Mouse (Mus musculus) neural tube, embryonic 12.5 days (tissue): ENCODE measurements around the gene Snx29. TPM values are rescaled to one million over a fixed set of nuclear protein-coding genes. Genes with fewer than 3 reads are reported as not detected.

ENCODE experiments used
- ATAC-seq: fragments of 200-750 bp; cut with Nextera tagmentation; 2 replicates; pipeline ENCODE4 v1.8.0; 2017; ENCODE audit warnings: low read depth, mild to moderate bottlenecking, moderate TSS enrichment, moderate library complexity; ENCODE audit not compliant: low FRiP score
- H3K27ac ChIP-seq: fragments of 300-500 bp; sonication (generic); 2 replicates; pipeline ENCODE4 v1.5.1; 2016
- H3K27me3 ChIP-seq: fragments of 300-500 bp; sonication (generic); replicated peaks from 2 replicates; pipeline ENCODE4 v1.6.1; 2016; ENCODE audit warnings: mild to moderate bottlenecking
- H3K36me3 ChIP-seq: fragments of 300-500 bp; sonication (generic); 2 replicates; pipeline ENCODE4 v1.6.1; 2016; ENCODE audit warnings: mild to moderate bottlenecking
- H3K4me1 ChIP-seq: fragments of 300-500 bp; sonication (generic); 2 replicates; pipeline ENCODE4 v1.6.1; 2016
- H3K4me2 ChIP-seq: fragments of 300-500 bp; sonication (generic); replicated peaks from 2 replicates; pipeline ENCODE4 v1.6.1; 2016; ENCODE audit warnings: mild to moderate bottlenecking
- H3K4me3 ChIP-seq: fragments of 300-500 bp; sonication (generic); 2 replicates; pipeline ENCODE4 v1.5.1; 2016
- H3K9ac ChIP-seq: fragments of 300-500 bp; sonication (generic); 2 replicates; pipeline ENCODE4 v1.6.1; 2016; ENCODE audit warnings: mild to moderate bottlenecking
- H3K9me3 ChIP-seq: fragments of 300-500 bp; sonication (generic); 2 replicates; pipeline ENCODE4 v1.6.1; 2016; ENCODE audit warnings: mild to moderate bottlenecking
- WGBS: fragments of 180-500 bp; shearing (Covaris S2); methylation state at CpG from one replicate; pipeline ENCODE4 v1.1.7; 2016; 5-methylcytosine and 5-hydroxymethylcytosine counted together
- polyA plus RNA-seq: library from polyadenylated mRNA; unstranded; fragments of >200 nt; fragmentation: Nextera tagmentation; extraction: Ambion mirVana; gene quantifications from 2 replicates; pipeline ENCODE4 v1.2.1, GENCODE M21; 2016

The Snx29 gene
- polyA plus RNA-seq, 1 experiment from 2014 or later, result 18.1 TPM

DNA sequence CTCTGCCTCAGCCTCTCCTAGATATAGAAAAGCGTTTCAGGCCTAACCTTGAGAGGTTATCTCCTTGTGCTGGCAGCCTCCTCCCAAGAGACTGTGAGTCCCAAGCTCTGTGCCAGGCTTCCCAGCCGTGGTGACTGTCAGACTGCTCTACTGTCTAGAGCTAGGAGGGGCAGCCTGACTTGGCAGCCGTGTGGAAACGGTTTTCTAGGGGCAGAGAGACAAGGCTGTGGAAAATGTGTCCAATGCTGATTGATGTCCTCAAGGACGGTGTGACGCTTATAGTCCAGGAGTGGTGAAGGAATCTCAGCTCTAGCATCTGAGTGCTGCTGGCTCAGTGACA, 348.2 kb downstream of the Snx29 start:
- 71% methylated on average over 6 of the region's 6 CpGs for WGBS

DNA sequence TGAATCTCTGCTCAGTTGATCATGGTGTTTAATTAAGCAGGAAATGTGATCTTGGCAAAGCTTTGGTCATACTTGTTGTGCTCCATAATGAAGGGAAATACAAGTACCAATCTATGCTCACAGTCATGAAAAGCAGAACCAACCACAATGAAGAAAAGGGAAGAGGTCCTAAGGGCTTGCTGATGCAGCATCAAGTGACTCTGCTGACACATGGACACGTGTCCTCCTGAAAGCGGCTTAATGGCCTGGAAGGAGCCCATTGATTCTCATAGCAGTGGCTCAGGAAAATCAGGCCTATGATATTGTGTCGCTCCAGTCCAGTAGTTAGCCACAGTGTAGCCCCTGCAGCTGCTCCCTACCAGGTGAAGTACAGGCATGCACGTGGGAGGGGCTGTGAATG, 353.3 kb downstream of the Snx29 start:
- Histone ChIP-seq H3K9me3 (no peaks in the 10 kb centered on the region), H3K27me3 (no peaks in the 10 kb centered on the region), H3K4me3 (no peak overlapping the region), H3K4me2 (no peak overlapping the region), H3K36me3 (no peaks in the 10 kb centered on the region), H3K4me1 (no peaks in the 10 kb centered on the region), H3K27ac (no peak overlapping the region), H3K9ac (no peak overlapping the region)
- 50% methylated on average over 4 of the region's 4 CpGs for WGBS
- no peak for ATAC-seq

More for the DNA sequence above, 348.2 kb downstream of the Snx29 start:
- Histone ChIP-seq H3K27ac (no peak overlapping the region), H3K36me3 (no peaks in the 10 kb centered on the region), H3K4me1 (peaks cover 11% of the 10 kb centered on the region), H3K9ac (no peak overlapping the region), H3K4me2 (no peak overlapping the region), H3K9me3 (no peaks in the 10 kb centered on the region), H3K27me3 (no peaks in the 10 kb centered on the region), H3K4me3 (no peak overlapping the region)
- ATAC-seq, result no peak

GRCm38 (mm10) chr16:11685264-11685663, 362.6 kb downstream of the Snx29 start:
- ATAC-seq, result no peak
- Histone ChIP-seq H3K27ac (no peak overlapping the region), H3K4me1 (0 out of 2 replicates have a peak, but pooled peaks cover 3% of the 10 kb centered on the region), H3K4me2 (no peak overlapping the region), H3K27me3 (no peaks in the 10 kb centered on the region), H3K4me3 (no peak overlapping the region), H3K36me3 (no peaks in the 10 kb centered on the region), H3K9ac (no peak overlapping the region), H3K9me3 (no peaks in the 10 kb centered on the region)
- WGBS, result 91% methylated on average over 9 of the region's 9 CpGs

DNA sequence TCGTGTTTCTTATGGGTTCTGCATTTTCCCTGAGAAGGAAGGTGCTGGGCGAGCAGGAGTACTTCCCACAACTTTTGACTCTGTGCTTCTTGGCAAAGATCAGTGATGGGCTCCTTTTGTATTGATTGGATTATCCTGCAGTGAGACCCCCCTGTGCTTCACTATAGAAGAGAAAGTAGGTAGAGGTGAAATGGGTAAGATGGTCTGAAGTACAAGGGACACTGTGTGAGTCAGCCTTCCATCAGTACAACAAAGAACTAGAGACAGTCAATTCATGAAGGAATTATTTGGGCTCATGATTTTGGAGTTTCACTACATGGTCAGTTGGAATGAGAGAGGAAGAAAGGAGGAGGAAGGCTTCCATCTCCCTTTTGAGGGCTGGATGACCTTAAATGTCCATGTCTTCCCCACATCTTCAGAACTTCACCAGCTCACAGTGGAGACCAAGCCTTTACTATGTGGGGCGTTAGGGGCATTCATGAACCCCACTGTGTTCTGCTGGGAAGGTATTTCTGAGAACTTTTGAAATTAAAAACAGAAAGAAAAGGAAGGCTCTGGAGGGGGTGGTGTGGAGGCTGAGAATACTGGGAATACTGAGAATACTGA, 363.1 kb downstream of the Snx29 start:
- Histone ChIP-seq H3K27me3 (no peaks in the 10 kb centered on the region), H3K36me3 (no peaks in the 10 kb centered on the region), H3K9ac (no peak overlapping the region), H3K27ac (no peak overlapping the region), H3K9me3 (no peaks in the 10 kb centered on the region), H3K4me3 (no peak overlapping the region), H3K4me1 (0 out of 2 replicates have a peak, but pooled peaks cover 4% of the 10 kb centered on the region), H3K4me2 (no peak overlapping the region)
- no peak for ATAC-seq
- WGBS, result 79% methylated on average over 3 of the region's 3 CpGs

DNA sequence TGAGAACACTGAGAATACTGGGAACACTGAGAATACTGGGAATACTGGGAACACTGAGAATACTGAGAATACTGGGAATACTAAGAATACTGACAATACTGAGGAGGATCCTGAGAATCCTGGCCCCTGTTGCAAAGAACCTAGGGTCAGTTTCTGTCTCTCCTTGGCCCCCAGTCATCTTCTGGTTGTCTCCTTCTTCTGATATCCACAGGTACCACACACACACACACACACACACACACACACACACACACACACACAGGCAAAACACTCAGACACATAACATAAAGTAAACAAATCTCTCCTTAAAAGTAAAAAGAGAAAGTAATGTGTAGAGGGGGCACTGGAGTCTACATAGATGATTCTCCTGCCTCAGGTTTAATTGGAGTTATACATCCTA, 365.1 kb downstream of the Snx29 start:
- H3K27ac ChIP-seq, result no peak overlapping the region
- H3K36me3 ChIP-seq, result no peaks in the 10 kb centered on the region
- no peak for ATAC-seq
- H3K4me1 ChIP-seq, result 0 out of 2 replicates have a peak, but pooled peaks cover 4% of the 10 kb centered on the region
- H3K9ac ChIP-seq, result no peak overlapping the region
- no peak overlapping the region for H3K4me2 ChIP-seq
- H3K4me3 ChIP-seq, result no peak overlapping the region
- no peaks in the 10 kb centered on the region for H3K9me3 ChIP-seq
- H3K27me3 ChIP-seq, result no peaks in the 10 kb centered on the region

DNA sequence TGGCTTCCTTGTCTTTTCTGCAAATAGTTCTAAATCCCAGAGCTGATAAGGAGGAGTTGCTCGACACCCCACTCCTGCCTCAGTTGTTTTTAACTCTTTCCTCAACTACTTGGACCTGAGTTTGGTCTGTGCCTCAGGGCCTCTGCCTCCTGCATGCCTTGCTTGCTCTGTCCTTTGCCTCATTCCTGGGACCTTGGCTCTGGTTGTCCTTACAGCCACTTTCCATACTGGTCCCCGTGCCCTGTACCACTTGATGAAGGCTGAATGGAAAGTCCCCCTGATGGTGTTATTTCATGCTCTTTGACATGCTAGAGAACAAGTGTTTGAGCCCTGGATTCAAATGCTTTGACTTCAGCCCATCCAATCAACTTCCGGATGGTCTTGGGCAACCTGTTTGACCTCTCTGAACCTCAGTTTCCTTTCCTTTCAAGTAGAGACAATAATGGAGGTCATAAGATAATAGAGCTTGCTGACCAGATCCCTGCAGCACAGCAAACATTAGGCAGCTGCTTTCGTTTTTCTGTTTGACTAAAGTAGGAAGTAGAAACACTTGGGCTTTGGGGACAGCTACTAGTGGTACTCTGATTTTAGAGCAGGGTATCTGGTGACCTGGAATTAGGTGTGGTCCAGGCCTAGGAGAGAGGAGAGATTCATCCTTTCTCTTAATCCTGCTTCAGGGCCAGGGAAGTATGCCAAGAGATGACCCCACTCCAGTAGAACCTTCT, 365.7 kb downstream of the Snx29 start:
- no peak overlapping the region for H3K9ac ChIP-seq
- H3K9me3 ChIP-seq, result no peaks in the 10 kb centered on the region
- ATAC-seq, result no peak
- WGBS, result 70% methylated on average over 4 of the region's 4 CpGs
- H3K4me2 ChIP-seq, result no peak overlapping the region
- H3K4me1 ChIP-seq, result 0 out of 2 replicates have a peak, but pooled peaks cover 4% of the 10 kb centered on the region
- H3K4me3 ChIP-seq, result no peak overlapping the region
- no peaks in the 10 kb centered on the region for H3K36me3 ChIP-seq
- no peak overlapping the region for H3K27ac ChIP-seq
- no peaks in the 10 kb centered on the region for H3K27me3 ChIP-seq

GRCm38 (mm10) chr16:11690097-11690496, 367.4 kb downstream of the Snx29 start:
- no peak overlapping the region for H3K9ac ChIP-seq
- H3K4me3 ChIP-seq, result no peak overlapping the region
- no peak for ATAC-seq
- H3K4me2 ChIP-seq, result no peak overlapping the region
- no peaks in the 10 kb centered on the region for H3K27me3 ChIP-seq
- H3K27ac ChIP-seq, result no peak overlapping the region
- no peaks in the 10 kb centered on the region for H3K36me3 ChIP-seq
- 0 out of 2 replicates have a peak, but pooled peaks cover 4% of the 10 kb centered on the region for H3K4me1 ChIP-seq
- WGBS, result 86% methylated on average over 8 of the region's 8 CpGs
- H3K9me3 ChIP-seq, result no peaks in the 10 kb centered on the region

GRCm38 (mm10) chr16:11690756-11691155, 368.0 kb downstream of the Snx29 start:
- Histone ChIP-seq H3K9me3 (no peaks in the 10 kb centered on the region), H3K27me3 (no peaks in the 10 kb centered on the region), H3K9ac (no peak overlapping the region), H3K36me3 (no peaks in the 10 kb centered on the region), H3K4me2 (no peak overlapping the region), H3K4me3 (no peak overlapping the region), H3K27ac (no peak overlapping the region), H3K4me1 (0 out of 2 replicates have a peak, but pooled peaks cover 4% of the 10 kb centered on the region)
- no peak for ATAC-seq
- 64% methylated on average over 4 of the region's 4 CpGs for WGBS

DNA sequence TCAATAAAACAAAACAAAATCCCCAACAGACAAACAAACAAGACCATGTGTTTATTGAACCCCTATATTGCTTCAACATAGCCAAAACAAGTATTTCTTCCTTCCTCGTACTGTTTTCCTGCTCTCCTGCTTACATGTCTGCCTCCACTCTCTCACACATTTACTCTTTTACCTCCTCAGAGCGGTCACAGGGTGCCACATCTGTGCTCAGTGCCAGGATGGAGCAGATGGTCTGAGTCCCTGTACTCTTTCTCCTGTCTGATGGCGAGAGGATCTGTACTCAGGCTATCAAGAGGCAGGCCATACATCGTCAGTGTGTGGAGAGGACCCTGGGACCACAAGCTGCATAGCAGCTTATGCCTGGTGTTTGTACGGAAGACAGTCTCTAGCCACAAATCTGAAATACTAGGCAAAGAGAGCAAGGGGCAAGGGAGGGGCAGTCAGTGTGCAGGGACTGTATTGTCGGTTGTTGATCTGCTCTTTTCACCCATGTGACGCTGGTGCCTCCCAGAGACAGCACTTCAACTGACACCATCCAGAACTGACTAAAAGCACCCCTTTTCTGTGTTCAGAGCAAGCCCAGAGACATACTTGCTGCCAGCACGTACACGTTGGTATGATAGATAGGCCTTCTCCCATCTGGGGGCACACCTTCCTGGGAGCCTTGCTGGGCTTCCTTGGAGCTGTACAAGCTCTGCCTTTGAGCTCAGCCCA, 368.9 kb downstream of the Snx29 start:
- 0 out of 2 replicates have a peak, but pooled peaks have one; percentile 19 for ATAC-seq
- Histone ChIP-seq H3K4me1 (0 out of 2 replicates have a peak, but pooled peaks cover 4% of the 10 kb centered on the region), H3K36me3 (no peaks in the 10 kb centered on the region), H3K9me3 (no peaks in the 10 kb centered on the region), H3K4me3 (no peak overlapping the region), H3K9ac (no peak overlapping the region), H3K27me3 (no peaks in the 10 kb centered on the region), H3K4me2 (no peak overlapping the region), H3K27ac (no peak overlapping the region)
- whole genome bisulfite sequencing, result 62% methylated on average over 9 of the region's 9 CpGs

GRCm38 (mm10) chr16:11692744-11693143, 370.0 kb downstream of the Snx29 start:
- no peaks in the 10 kb centered on the region for H3K27me3 ChIP-seq
- no peaks in the 10 kb centered on the region for H3K9me3 ChIP-seq
- 74% methylated on average over 5 of the region's 5 CpGs for WGBS
- no peak overlapping the region for H3K27ac ChIP-seq
- no peaks in the 10 kb centered on the region for H3K36me3 ChIP-seq
- no peak overlapping the region for H3K4me3 ChIP-seq
- H3K4me1 ChIP-seq, result 0 out of 2 replicates have a peak, but pooled peaks cover 4% of the 10 kb centered on the region
- H3K4me2 ChIP-seq, result no peak overlapping the region
- ATAC-seq, result 0 out of 2 replicates have a peak, but pooled peaks have one; percentile 5
- H3K9ac ChIP-seq, result no peak overlapping the region

GRCm38 (mm10) chr16:11694386-11694785, 371.7 kb downstream of the Snx29 start:
- Histone ChIP-seq H3K27me3 (no peaks in the 10 kb centered on the region), H3K4me1 (0 out of 2 replicates have a peak, but pooled peaks cover 4% of the 10 kb centered on the region), H3K27ac (no peak overlapping the region), H3K9ac (no peak overlapping the region), H3K36me3 (no peaks in the 10 kb centered on the region), H3K4me3 (no peak overlapping the region), H3K9me3 (no peaks in the 10 kb centered on the region), H3K4me2 (no peak overlapping the region)
- no peak for ATAC-seq
- WGBS, result 65% methylated on average over 4 of the region's 4 CpGs

- WGBS, result 84% methylated on average over 3 of the region's 3 CpGs
- no peaks in the 10 kb centered on the region for H3K4me1 ChIP-seq
- H3K9ac ChIP-seq, result no peak overlapping the region
- no peak overlapping the region for H3K4me2 ChIP-seq
- H3K36me3 ChIP-seq, result no peaks in the 10 kb centered on the region
- H3K9me3 ChIP-seq, result no peaks in the 10 kb centered on the region
- no peak for ATAC-seq
- H3K27ac ChIP-seq, result no peak overlapping the region
- H3K4me3 ChIP-seq, result no peak overlapping the region
- H3K27me3 ChIP-seq, result no peaks in the 10 kb centered on the region
Observed at GRCm38 (mm10) chr16:11696767-11697166, 374.1 kb downstream of the Snx29 start.
